Mouse (Mus musculus) CH12.LX (cell line): ENCODE results near the gene Tmem214.

Experiments
- CTCF ChIP-seq, 2 experiments: IDR thresholded peaks in 1 of 2; conservative IDR thresholded peaks in 1 of 2; 2 replicates each; pipeline ENCODE4 v1.5.1; 2011 to 2012; ENCODE audit warnings: low read depth in 2 of 2, low read length in 2 of 2, improper control_type of control experiment in 1 of 2, inconsistent platforms in 1 of 2, mild to moderate bottlenecking in 1 of 2, moderate library complexity in 1 of 2
- MYC ChIP-seq: IDR thresholded peaks from 2 replicates; pipeline ENCODE4 v1.6.1; 2011; ENCODE audit warnings: low read depth, mild to moderate bottlenecking, improper control_type of control experiment, low read length

DNA sequence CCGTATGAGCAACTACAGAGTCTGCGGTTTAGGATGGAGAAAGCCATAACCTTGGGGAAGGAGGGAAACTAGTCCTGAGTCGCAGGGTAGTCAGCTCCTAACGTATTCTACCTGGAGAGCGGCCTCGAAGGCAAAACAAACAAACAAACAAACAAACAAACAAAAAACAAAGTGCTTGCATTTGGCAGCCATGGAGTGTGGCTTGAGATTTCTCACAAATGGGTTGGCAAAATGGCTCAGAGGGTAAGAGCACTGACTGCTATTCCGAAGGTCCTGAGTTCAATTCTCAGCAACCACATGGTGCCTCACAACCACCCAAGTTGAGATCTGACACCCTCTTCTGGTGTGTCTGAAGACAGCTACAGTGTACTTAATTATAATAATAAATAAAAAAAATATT lies 42.1 kb downstream of the Tmem214 start:
- no peak for TF ChIP-seq CTCF (conservative IDR thresholded peaks at IDR 0.05 in 1 of 2, IDR thresholded peaks at IDR 0.05 in 1 of 2; ENCODE audit: low read depth in 2 of 2, low read length in 2 of 2)
- no peak for TF ChIP-seq MYC
